Mouse (Mus musculus) fibroblast of lung, adult 2 months (primary cell): ENCODE measurements around the gene Ppp1r14a.

ENCODE experiments used
- DNase-seq: peaks from one replicate; pipeline ENCODE4 v3.0.0-alpha.2; 2011; ENCODE audit warnings: low read depth

The Ppp1r14a gene

DNA sequence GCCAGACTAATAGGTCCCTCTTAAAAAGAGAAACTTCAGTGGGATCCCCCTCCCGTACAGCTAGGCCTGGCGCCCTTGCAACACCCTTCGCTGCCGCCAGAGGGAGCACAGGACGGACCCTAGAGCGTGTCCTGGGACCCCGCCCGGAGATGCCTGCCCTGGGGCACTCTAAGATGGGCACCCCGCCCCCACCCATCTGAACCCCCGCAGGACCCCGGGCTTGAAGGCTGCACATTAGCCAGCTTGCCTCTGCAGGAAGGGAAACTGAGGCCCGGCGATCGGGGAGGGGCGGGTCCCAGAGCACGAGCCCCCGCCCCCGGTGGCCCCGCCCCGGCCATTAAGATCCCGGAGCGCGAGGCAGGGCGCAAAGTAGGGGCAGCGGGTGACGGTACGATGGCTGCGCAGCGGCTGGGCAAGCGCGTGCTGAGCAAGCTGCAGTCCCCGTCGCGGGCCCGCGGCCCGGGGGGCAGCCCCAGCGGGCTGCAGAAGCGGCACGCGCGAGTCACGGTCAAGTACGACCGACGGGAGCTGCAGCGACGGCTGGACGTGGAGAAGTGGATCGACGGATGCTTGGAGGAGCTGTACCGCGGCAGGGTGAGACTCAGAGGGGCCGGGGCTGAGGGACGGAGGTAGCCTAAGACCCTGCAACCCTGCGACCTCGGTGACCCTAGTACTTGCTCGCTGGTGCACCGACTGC, at the start of gene Ppp1r14a:
TSS of gene Ppp1r14a (plus strand) at position 367 of the 697 bp plus-strand sequence.
- DNase-seq: no peak

DNA sequence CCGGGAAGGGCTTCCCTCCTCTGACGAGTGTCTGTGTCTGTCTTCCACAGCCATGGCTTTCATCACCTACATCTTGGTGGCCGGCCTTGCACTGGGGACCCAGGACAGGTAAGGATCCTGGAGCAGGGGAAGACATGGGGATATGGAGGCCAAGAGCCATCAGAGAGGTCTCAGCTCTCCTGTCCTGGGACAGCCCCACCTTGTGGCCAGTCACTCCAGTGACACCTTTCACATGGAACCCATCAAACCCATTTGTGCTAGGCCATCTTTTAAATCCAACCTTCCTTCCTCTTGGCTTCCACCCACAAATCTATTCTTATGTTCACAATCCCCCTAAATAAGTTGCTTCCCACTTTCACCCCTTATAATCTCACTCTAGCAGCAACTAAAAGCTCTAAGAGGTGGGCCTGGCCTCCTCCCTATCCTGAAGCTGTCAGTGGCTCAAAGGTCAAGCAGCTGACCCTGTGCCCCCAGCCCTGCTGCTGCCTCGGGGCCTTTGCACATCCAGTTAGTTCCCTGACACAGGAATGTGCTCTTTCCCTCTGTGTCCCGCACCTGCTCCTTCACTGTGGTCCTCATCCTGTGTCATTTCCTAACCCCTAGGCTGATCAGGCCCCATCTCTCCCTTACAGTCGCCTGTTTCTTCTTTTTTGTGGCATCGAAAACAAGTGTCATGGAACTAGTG, 44.2 kb upstream of the Ppp1r14a start:
- no peak for DNase-seq

DNA sequence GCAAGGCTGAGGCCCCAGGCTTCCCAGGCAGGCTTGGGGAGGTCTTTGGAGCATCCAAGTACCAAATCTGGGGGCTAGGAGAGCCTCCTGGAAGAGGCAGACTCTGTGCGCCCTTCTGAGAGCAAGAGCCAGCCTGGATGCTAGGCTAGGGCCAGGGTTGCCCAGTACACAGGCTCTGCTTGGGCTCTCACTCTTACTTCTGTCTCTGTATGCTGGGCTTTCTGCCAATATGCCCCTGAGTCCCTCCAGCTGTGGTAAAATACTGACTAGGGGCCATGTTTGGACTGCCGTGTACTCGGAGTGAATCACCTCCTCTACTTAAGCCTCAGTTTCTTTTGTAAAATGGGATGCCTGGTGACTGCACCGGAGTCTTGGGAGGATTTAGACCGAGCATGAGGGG, 43.1 kb upstream of the Ppp1r14a start:
- DNase-seq: no peak

DNA sequence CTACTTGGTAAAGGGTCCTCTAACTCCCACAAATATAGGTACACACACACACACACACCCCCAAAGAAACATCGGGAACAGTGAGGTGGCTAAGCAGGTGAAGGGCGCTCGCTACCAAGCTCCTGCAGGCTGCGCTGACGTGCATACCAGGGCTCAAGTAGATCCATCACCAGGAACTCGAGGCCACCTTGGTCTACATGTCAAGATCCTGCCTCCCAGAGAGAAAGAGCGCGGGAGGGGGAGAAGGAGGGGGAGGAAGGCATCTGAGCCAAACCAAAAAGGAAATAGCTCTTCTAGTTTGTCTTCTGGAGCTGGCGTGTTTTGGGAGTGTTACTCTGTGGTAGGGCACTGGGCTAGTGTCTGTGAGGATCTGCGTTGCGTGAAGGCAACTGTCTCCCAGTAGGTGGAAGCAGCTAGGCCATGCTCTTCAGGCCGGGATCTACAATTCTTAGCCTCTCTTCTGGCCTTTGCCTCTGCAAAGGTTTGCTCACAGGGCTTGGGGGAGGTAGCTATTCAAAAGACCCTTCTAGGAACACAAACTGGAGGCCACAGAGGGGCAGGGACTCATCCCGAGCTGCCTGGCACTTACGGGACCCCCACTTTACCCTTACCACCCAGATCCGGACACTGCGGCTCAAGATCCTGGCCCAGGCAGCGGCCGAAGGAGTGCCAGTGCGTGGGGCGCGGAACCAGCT, 42.3 kb upstream of the Ppp1r14a start:
- DNase-seq: no peak

DNA sequence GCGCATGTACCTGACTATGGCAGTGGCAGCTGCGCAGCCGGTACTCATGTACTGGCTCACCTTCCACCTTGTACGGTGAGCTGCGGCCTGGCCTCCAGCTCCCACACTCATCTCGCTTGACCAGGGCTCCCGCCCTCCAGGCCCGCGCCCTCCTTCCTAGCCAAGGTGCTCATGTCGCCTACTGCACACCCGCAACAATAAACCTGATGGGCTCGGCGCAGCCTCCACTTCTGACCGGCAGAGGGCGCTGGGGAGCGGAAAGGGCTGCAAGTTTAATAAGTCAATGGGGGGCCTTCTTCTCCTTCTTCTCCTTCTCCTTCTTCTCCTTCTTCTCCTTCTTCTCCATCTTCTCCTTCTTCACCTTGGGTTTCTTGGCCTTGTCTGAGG, 41.8 kb upstream of the Ppp1r14a start:
- no peak for DNase-seq

DNA sequence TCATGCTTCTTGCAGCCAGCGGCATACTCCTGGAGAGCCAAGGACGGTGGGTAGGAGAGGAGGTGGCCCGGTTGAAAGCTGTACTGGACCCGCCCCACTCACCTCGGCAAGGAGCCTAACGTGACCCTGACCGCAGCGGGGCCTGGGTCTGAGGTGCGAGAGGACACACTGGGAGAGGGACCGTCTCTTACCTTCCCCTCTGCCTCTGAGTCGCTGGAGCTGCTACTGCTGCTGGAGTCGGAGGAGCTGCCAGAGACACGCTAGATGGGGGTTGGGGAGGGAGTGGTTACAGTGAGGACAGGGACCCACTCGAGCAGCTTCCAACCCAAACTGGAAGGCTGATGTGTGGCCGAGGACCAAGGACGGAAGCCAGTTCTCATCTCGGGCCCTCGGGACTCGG, 41.4 kb upstream of the Ppp1r14a start:
- DNase-seq: no peak

DNA sequence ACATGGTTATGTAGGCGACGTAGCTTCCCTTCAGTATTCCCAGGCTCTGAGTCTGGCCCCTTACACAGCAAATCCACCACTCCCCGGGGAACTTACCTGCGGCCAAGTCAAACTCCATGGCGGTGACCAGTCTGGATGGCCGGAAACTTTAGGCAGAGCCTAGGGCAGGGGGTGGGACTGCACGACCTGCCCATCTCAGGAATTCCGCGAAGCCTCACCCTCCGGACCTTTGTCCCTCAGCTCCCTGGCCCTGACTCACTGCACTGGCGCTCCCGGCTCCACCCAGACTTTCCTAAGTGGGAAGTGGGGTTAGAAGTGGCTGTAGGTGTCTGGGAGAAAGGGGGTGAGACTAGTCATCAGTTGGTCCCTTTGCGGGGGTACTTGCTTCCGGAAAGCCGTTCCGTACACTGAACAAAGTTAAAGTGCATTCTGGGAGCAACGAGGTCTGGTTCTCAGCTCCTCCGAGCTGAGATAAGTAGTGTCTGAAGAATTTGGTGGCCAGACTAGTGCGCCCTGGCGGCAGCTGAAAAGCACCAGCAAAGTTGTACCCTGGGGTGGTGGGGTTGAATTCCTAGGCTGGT, 40.8 kb upstream of the Ppp1r14a start, which contains the start of gene 2200002D01Rik:
TSS of gene 2200002D01Rik (minus strand) at position 206 of the 581 bp plus-strand sequence.
- no peak for DNase-seq

DNA sequence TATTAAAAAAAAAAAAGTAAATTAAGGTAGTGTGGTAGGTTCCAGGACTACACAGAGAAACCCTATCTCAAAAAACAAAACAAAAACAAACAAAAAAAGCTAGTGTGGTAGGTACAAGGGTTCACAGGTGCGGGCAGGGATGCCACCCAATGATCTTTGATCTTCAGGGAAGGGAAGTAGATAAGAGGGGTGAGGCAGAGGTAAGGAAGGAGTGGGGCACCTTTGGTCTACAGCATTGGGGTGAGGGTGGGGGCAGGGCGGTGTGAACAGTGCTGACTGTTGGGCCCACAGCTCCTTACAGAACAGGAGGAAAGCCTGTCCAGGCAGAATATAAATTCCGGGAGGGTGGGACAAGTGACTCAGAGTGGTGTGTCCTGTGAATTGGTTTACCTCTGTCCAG, 37.9 kb upstream of the Ppp1r14a start:
- no peak for DNase-seq

DNA sequence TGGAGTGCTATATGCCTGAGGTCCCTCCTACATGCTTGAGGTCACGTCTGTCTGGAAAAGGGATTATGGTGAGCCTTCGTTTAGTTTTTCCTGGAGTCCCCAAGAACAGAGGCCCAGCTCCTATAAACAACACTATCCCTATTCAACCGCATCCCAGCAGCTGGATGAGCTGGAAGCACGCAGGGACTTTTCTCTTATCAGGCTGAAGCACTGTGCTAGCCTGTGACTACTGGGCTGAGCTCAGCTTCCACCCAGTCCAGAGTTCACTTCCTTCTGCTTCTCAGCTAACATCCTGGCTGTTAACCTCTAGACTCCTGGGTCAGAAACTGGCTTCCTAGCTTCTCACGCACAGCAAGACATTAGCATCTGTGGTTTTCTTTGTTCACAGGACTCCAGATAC, 35.3 kb upstream of the Ppp1r14a start:
- DNase-seq: no peak

DNA sequence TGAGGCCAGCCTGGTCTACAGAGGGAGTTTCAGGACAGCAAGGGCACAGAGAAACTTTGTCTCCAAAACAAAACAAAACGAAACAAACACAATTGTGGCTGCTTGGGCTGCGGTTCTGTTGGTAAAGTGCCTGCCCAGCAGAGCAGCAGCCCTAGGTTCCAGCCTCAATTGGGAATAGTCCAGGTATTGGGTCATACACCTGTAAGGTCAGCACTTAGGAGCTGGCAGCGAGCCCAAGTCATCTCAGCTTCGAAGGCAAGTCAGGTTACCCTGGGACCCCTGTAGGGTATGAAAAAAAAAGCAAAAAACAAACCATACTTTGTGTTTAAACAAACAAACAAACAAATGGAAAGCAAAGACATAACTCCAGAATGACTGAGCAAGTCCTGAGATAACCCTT, 33.2 kb upstream of the Ppp1r14a start:
- DNase-seq: no peak

DNA sequence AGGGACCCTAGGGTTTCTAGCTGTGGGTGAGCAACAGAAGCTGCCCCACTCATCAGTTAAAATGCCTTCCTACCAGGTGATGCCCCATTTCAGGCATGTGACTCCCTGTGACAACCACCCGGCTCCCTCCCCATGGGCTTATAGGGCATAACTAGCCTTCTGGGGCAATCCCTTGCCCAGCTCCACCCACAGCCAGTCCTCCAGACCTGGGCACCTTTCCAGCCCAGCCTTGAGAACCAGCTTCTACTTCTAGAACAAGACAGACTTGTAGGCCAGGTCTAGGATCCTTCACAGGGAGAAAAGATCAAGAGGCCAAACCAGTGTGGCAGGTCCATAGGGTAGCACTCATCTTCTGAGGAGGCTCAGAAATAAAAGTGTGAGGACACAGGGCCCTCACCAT, 31.7 kb upstream of the Ppp1r14a start:
- DNase-seq: no peak

DNA sequence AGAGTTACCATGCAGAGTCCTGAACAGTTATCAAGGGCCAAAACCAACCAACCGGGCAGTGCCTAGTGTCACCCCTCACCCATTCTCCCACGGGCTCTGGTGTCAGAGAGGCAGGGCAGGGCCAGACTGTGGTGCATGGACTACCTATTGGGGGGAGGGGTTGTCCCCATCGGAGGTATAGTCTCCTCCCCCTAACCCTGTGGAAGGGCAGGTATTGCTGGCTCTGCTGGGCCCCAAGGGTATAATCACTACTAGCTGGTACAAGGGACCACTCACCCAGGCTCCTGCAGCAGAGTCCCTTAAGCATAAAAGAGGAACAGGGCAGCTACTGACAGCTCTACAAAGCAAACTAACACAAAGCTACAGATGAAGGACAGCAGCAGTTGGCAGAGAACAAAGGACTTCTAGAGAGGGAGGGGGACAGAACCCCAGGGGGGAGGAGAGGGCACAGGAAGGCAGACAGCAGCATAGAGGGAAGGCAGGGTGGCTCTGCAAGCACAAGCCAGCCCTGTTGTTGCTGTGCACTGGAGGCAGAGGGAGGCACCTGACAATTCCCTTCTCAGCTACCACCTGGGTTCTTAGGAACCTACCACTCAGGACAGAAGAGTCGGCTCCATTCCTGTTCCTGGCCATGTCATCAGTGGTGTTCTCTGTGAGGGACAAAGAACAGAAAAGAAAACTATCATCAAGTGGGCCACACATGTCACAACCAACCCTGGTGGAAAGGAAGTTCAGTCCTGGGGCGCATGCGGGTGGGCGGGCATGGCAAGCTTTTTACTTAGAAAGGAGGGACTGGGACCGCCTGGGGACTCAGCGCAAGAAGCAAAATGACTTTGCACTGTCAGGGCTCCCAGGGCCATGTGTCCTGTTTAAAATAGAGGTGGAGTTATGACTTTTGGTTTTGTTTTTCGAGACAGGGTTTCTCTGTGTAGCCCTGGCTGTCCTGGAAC, 29.1 kb upstream of the Ppp1r14a start:
- DNase-seq: no peak

DNA sequence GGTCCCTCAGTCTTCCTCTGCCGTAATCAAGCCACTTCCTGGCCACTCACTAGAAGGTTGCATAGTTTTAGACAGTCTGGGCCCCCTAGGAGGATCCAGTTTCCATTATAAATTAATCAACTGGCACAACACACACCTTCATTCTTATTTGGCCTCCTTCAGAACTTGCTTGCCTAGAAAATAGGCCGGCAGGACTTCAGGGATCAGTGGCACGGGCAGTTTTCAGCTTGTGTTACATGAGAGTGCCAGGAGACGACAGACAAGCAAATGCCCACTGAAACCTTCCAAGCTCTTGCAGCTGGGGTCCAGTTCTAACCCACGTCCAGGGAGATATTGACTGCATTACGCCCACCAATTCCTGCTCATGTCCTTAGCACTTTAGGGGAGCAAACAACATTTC, 27.0 kb upstream of the Ppp1r14a start:
- DNase-seq: no peak

DNA sequence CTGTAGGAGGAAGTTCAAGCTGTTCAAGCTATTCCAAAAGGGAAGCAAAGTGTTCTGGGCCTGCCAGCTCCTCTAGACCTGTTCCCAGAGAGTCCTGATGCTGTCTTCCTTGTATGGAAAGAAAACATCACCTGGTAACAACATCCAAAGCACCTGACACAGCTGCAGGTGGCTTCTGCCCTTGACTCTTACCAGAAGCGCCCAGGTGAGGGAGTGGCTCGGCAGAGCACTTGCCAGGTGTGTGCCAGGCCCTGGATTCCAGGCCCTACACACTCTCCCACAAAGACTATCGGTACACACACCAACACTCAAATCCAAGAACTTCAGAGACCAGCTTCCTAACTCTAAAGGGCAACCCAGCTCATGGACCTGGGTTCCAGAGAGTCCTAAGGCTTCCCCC, 25.3 kb upstream of the Ppp1r14a start:
- no peak for DNase-seq

DNA sequence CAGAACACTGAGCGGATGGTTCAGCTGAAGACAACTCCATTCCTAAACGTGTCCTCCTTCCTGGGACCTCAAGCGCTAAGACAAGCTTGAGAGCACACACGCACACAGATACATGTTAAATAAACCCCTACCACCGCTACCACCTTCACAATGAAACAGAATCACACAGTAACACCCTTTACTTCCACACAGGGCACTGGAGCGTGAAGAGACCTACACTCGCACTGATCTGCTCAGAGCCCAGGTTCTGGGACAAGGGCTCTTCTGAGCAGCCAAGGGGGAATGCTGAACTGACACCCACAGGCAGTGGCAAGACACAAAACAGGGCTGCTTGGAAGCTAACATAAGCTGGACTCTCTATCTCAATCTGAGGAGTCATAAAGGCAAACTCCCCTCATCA, 23.5 kb upstream of the Ppp1r14a start:
- DNase-seq: no peak

DNA sequence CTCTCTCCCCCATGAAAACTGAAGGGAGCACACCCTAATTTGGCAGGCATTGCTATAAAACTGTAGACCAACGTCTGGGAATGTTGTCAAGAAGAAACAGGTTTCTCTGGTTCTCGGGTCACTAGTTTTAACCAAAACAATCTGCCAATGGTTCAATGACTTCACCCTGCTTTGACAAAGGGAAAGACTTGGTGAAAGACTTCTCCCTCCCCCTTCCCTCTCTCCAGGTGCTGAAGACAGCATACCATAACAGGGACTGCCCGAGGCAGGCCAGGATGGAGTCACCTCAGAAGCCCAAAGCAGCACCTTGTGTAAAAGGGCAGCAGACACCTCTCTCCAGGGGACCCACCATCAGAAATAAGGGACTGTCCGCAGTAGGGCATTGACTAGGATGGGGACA, 22.2 kb upstream of the Ppp1r14a start:
- no peak for DNase-seq

DNA sequence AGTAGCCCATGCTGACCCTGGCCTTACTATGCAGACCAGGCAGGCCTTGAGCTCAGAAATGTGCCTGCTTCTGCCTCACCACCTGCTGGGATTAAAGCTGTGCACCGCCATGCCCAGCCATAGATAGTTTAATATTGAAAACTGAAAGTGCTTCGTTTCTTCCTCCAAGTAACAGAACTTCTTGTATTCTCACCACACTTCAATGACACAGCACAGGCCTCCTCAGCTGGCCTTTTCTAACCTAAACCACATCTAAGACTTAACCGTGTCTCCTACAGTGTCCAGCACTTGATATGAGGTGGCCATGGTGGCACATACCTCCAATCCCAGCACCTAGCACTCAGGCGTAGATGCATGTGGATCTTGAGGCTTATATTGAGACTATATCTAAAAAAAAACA, 18.7 kb upstream of the Ppp1r14a start:
- no peak for DNase-seq

DNA sequence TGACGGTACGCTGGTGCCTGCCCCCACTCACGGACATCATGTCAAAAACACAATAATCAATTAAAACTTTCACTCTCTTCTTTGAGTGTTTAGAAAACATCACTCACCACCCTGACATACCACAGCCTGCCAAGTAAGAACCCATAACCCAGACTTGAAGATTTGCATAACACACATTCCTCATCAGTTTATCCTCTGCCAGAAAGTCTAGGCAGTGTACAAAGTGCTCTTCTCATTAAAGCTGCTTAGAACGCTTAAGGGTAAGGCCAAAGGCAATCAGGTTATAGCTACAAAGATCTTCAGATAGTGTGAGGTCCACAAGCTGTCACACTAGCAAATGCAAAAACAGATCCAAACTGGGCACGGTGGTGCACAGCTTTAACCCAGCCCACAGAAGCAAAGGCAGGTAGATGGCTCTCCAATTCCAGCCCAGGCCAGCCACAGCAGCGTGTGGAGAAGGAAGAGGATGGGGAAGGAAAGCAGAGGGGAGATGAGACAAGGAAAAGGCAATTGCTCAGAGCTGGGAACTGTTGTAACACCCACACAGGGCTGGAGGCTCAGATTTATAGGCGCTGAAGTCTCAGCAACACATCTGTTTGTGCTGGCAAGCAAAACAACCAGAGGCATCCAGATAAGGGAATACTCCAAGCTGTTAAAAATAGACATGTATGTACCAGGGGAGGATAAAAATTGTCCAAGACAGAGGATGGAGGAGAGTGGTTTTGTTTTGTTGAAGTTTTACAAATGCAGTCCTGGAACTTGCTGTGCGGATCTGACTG, 17.2 kb upstream of the Ppp1r14a start:
- DNase-seq: no peak

DNA sequence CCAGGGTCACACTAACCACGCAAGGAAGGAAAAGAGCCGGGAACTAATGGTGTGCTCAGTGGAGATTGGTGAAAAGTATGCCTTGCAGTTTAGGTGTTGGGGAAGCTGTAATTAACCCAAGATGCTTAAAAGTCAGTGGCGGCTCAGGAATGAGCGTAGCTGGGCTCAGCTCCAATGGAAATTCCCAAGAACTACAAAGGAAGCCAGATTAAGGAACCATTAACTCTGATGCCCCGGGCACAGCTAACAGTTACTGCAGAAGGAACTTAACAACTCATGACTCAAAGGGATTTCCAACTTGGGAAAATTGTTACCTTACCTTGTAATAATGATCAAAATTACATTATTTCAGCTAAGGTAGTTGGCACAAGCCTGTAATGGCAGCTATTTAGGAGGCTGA, 12.4 kb upstream of the Ppp1r14a start:
- no peak for DNase-seq

DNA sequence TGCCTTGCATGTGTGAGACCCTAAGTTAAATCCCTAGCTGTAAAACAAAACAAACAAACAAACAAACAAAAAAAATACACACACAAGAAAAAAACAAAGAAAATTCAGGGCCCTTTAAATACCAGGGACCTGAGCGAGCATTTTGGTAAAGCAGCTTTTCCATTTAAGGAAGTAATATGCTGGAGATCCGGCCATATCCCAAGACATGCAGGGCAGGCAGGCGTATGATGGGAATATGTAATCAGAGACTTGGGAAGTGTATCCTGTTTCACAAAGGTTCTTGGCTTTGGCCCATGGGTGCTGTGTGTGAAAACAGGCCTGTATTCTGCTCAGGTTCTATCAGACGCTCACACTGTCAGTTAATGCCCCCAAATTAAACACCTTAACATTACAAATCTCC, 11.6 kb upstream of the Ppp1r14a start:
- DNase-seq: no peak

DNA sequence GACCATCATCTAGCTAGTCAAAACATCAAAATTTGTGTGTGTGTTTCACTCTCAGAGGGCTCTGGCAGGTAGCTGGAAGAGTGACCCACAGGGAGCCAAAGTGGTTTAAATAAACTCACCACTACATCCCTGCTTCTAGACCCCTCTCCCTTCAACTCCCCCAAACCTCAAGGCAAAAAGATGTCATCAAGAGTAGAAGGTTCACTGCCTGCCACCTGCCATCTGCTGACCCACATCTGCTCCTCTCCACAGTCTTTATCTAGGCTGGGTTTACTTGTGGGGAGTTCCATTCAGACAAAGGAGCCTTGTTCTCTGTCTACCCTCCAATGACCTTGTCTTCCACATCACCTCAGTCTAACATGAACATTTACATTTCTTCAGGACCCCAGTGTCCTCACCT, 9.8 kb upstream of the Ppp1r14a start:
- DNase-seq: no peak
